Mouse (Mus musculus): Measurements from ENCODE around the gene Plagl2.

DNA sequence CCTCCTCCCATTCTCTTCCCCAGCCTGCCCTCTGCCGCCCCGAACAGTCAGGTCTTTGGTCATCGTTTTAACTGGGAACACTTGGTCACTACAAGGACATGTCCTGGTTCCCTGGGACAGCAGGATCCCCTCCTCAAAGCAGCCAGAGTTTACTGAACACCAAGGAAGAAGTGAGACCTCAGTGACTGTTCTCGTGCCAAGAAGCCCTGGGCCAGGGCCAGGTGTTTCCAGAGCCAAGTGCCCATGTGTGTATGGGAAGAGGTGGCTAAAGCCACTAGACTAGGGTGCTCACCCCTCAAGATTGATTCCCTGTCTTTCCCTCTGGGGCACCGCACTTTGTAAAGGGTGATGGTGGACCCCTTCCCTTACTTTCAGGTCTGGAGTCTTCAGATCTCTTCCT, 31.9 kb downstream of the Plagl2 start:
- TF ChIP-seq POLR2A (IDR thresholded peaks at IDR 0.05; ENCODE audit: low read depth, low read length) = no peak
- no peak for TF ChIP-seq CTCF (conservative IDR thresholded peaks at IDR 0.05; ENCODE audit: insufficient read depth, insufficient read length, low read depth, low read length)
